ENCODE assay signal across 26 mouse cellular contexts in the genomic region with DNA sequence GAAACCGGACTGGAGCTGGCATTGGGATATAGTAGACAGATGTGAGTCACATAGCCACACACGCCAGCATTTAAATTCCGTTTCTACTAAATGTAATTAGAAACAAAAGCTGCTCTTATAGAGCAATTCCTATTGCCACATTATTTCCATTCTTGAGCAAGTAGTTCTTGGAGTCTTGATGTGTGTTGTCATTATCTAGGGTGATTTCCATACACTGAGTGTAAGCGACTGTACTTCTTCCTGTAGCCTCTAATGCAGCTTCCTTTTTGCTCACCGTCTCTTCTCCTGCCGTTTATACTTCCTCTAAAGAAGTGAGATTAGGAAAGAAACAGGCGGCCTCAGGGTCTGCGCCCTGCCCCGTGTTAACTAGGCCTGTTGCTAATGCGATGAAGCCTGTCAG.
DNase-seq lines count a peak whose midpoint lies in the region; ATAC-seq and TF ChIP-seq lines count a peak whose summit lies in the region.
"Had no signal": no experiment of that assay in that cellular context is flagged by ENCODE, and none has a peak within 500 bp of the region (broad histone marks: within the 10 kb centered on the region; RNA-seq: fewer than 3 reads in every experiment).

No protein-coding gene starts in this region.

- TF ChIP-seq CTCF in MEL (IDR thresholded peaks at IDR 0.05 in 2 of 3, conservative IDR thresholded peaks at IDR 0.05 in 1 of 3; ENCODE audit: control insufficient read depth in 1 of 3, insufficient read depth in 1 of 3, low read depth in 2 of 3, low read length in 3 of 3, poor library complexity in 1 of 3, severe bottlenecking in 1 of 3) = no peak

- TF ChIP-seq POLR2A in MEL (IDR thresholded peaks at IDR 0.05; ENCODE audit: control insufficient read depth in 1 of 2, insufficient read depth in 1 of 2, low read depth in 1 of 2, low read length in 2 of 2, poor library complexity in 1 of 2) = no peak

- H3K27ac ChIP-seq in MEL (ENCODE audit: control insufficient read depth, low read depth, low read length) = no peak overlapping the region
- H3K27ac ChIP-seq: forebrain, embryonic 10.5 days; forebrain, embryonic 15.5 days; hindbrain, embryonic 14.5 days; left cerebral cortex, adult 2 months; limb, embryonic 13.5 days; liver, embryonic 14.5 days; macrophage; midbrain, embryonic 10.5 days; midbrain, embryonic 15.5 days; neural tube, embryonic 12.5 days had no signal

- H3K36me3 ChIP-seq in MEL (ENCODE audit: control insufficient read depth in 1 of 2, insufficient read depth in 2 of 2, low read length in 2 of 2) = peaks cover 5 to 21% of the 10 kb centered on the region in 2 experiments

- H3K4me1 ChIP-seq in MEL (ENCODE audit: control insufficient read depth in 1 of 2, insufficient read depth in 2 of 2, low read length in 2 of 2) = no peaks in the 10 kb centered on the region
- H3K4me1 ChIP-seq: forebrain, embryonic 10.5 days; forebrain, embryonic 15.5 days; limb, embryonic 13.5 days; midbrain, embryonic 10.5 days; midbrain, embryonic 15.5 days; neural tube, embryonic 12.5 days had no signal

- no peak overlapping the region for H3K9ac ChIP-seq in MEL (ENCODE audit: control insufficient read depth, low read depth, low read length, poor library complexity, severe bottlenecking)
- H3K9ac ChIP-seq: forebrain, embryonic 15.5 days; hindbrain, embryonic 14.5 days; limb, embryonic 13.5 days; liver, embryonic 14.5 days; midbrain, embryonic 15.5 days; neural tube, embryonic 12.5 days had no signal

- no peaks in the 10 kb centered on the region for H3K9me3 ChIP-seq in MEL (replicated peaks; ENCODE audit: insufficient read depth, low read length)
- H3K9me3 ChIP-seq: forebrain, embryonic 10.5 days; forebrain, embryonic 15.5 days; limb, embryonic 13.5 days; midbrain, embryonic 10.5 days; midbrain, embryonic 15.5 days; neural tube, embryonic 12.5 days had no signal

- TF ChIP-seq RAD21 in MEL (IDR thresholded peaks at IDR 0.05; ENCODE audit: low read depth, low read length) = no peak

- DNase-seq in 416B (ENCODE audit: low read depth) (peak; percentile 78), MEL (ENCODE audit: low read depth, low spot score) (peak; percentile 36)
- no peak for DNase-seq in thymus, postnatal 0 days (ENCODE audit: low spot score)
- DNase-seq in neural tube, embryonic 10.5 days (ENCODE audit: extremely low spot score, low spot score) = no peak
- no peak for DNase-seq in right cerebral cortex, postnatal 25 days
- DNase-seq in testis, postnatal 14 days (ENCODE audit: low spot score) = no peak
- DNase-seq: adrenal gland, postnatal 25 days; cerebellum, adult 2 months; cerebellum, postnatal 25 days; gastrocnemius, postnatal 25 days; kidney, postnatal 14 days; thymus, postnatal 14 days had no signal

- no peak overlapping the region for H3K4me3 ChIP-seq in MEL (ENCODE audit: control insufficient read depth in 1 of 2, insufficient read depth in 1 of 2, low read depth in 2 of 2, low read length in 2 of 2)
- H3K4me3 ChIP-seq: forebrain, embryonic 10.5 days; forebrain, embryonic 15.5 days; left cerebral cortex, adult 2 months; limb, embryonic 13.5 days; midbrain, embryonic 10.5 days; midbrain, embryonic 15.5 days; neural tube, embryonic 12.5 days had no signal

- no peaks in the 10 kb centered on the region for H3K79me2 ChIP-seq in MEL (ENCODE audit: control insufficient read depth, insufficient read depth, low read length, poor library complexity)

- ATAC-seq in common myeloid progenitor, adult 5-6 weeks (replicated peaks; ENCODE audit: low read depth, poor library complexity, severe bottlenecking) = 0 out of 2 replicates have a peak, but pooled peaks have one; percentile 18
- ATAC-seq in hematopoietic stem cell, adult 5-6 weeks (replicated peaks in 1 of 2; ENCODE audit: insufficient read depth in 1 of 2, low FRiP score in 2 of 2, low TSS enrichment in 1 of 2, low read depth in 1 of 2, poor library complexity in 2 of 2, severe bottlenecking in 2 of 2) = peak; percentile 42 to 87; a peak in 2 of 4 replicates
- ATAC-seq: forebrain, embryonic 15.5 days; intestine, postnatal 0 days; midbrain, embryonic 15.5 days had no signal

- no peaks in the 10 kb centered on the region for H3K27me3 ChIP-seq in MEL (ENCODE audit: control insufficient read depth in 1 of 2, insufficient read depth in 2 of 2, low read length in 2 of 2)
- H3K27me3 ChIP-seq: CH12.LX; forebrain, embryonic 15.5 days; limb, embryonic 13.5 days; midbrain, embryonic 15.5 days; neural tube, embryonic 12.5 days had no signal

- TF ChIP-seq EP300 in MEL (IDR thresholded peaks at IDR 0.05; ENCODE audit: low read depth in 1 of 2, low read length in 2 of 2) = no peak

TF ChIP-seq in MEL, 35 proteins besides CTCF, POLR2A, EP300 and RAD21:
- TF ChIP-seq TAL1 (IDR thresholded peaks at IDR 0.05; ENCODE audit: low read length) (no peak), HCFC1 (IDR thresholded peaks at IDR 0.05; ENCODE audit: low read depth, low read length) (no peak), MYB (IDR thresholded peaks at IDR 0.05; ENCODE audit: low read depth, low read length) (no peak), POLR2AphosphoS2 (IDR thresholded peaks at IDR 0.05; ENCODE audit: low read length) (no peak), SIN3A (IDR thresholded peaks at IDR 0.05; ENCODE audit: low read length) (no peak)

Comparison
In these comparisons a context has a peak if more than half of its experiments do, and no peak if none do; other contexts are left out.
1. DNase-seq: peak in 416B (single experiment) and MEL (single experiment); none in thymus, postnatal 0 days (single experiment), neural tube, embryonic 10.5 days (single experiment), right cerebral cortex, postnatal 25 days (single experiment) and testis, postnatal 14 days (single experiment).